Mouse (Mus musculus): ENCODE measurements at regions not wholly inside any gene's neighbourhood (a gene's known extent, or its start where the extent isn't known, plus 50 kb on each side); places are given as distances from the start of the nearest gene placed in this dataset.
"Not testable (repeated sequence)": the region's sequence is repeated elsewhere in the genome, so short reads cannot be mapped to it uniquely, and the experiment has no call there.

DNA sequence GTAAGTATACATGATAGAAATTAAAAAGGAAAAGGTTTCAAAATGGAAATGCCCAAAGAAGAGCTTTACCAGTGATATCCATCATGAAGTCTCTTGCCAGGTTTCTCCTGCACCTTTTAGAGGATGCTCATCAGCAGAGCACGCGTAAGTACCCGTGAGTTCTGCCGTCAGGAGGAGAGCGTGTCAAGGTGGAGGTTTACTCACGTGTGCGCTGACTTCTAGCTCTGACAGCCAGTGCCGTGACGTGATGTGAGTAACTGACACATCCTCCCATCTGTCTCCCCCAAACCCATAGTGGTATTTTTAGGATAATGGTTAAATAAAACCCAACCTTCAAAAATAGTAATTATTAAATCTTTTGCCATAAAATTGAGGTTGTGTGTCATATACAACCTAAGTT lies 55.3 kb downstream of the Adra2a start:
- DNase-seq (ENCODE audit: low read depth, low spot score): no peak

DNA sequence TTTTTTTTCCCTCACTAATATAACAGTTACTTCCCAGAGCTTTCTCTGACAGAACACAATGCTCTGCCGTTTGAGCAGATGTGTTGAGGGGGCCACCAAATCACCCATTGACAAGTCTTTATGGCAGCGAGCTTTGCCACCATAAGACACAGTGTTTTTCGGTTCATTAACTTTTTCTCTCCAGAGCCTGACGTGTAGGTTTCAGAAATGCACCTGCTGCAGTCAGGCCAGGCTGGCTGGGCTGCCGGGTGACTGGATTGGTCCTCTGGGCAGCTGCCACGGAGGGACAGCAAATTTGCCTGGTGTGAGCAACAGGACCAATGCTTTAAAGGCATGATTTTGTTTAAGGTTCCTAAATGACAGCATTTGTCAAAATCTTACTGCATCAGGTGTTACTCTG lies 55.8 kb downstream of the Adra2a start:
- DNase-seq (ENCODE audit: low read depth, low spot score): no peak

DNA sequence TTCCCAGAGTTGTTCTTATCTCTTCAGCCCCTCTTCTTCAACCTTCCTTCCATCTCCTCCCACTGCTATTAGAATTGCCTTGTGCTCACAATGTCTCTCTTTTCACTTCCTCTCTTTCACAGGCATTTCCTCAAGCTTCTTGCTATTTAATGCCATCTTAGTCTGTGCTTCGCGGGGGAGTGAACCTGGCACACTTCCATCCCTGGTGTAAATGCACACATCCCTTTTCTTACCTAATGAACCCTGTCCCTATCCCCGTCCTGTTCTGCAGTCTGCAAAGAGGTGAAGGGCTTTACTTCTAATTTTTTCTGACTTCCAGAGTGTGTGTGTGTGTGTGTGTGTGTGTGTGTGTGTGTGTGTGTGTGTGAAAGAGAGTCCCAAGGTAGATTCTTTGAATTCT lies 62.6 kb downstream of the Adra2a start:
- no peak for DNase-seq (ENCODE audit: low read depth, low spot score)

DNA sequence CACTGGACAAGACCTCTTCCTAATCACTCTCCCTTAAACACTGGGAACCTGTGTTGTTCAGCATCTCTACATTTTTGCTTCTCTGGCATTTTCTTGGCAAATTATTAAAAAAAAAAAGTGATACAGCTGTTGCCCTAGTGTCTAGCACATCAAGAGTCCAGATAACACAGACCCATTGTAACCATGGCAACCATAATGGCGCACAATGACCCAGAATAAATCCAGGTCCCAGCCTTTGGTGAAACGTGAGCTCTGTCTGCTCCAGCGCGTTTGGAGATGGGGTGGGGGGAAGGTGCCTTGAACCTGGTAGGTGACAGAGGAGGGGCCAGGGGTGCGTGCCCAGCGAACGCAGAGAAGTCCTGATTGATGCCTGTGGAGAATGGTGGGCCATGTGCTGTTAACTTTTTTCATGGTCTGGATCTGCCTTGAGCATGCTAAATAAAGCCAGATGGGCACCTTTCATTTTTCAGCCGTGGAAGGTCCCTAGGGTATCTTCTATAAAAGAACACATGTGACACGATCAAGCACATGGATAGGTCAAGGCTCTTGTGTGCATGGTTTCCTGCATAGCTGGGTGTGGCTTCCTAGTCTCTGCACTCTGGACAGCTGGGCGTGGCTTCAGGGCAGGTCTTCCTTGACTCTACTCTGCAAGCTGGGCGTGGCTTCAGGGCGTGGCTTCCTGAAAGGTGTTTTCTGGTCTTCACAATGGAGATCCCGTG lies 63.3 kb downstream of the Adra2a start:
- peak; percentile 65 for DNase-seq (ENCODE audit: low read depth, low spot score)

DNA sequence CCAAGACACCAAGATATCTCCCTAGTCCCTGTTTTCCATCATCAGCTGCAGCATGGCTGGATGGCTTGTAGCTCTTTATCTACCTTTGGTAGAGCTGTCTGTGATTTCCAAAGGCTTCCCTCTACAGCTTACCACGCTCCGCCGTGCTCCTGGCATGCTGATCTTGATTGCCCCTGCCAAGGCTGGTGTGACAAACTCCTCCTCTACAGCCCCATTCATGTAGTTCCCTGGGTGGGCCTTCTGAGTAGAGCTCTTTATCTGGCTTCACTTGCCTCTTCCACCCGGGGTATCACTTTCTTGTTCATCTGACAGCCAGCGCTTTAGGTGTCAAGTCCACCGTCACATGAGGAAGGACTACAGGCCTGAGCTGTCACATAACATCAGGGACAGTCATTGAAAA lies 66.1 kb downstream of the Adra2a start:
- no peak for DNase-seq (ENCODE audit: low read depth, low spot score)

DNA sequence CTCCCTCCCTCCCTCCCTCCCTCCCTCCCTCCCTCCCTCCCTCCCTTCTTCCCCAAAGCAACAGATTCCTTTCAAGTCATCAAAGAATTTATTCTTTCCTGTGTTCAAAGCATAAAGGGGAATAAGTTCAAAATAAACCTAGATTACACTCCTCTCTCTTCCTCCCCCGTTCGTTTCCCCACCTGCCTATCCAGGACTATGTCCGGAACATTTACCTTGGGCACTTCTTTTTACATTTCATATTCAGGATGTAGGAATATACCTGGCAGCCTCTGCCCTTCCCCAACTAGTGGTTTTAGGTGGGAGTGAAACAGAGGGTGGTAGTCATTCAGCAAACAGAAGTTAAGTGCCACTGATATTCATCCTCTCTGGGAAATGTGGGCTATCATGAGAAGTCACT lies 68.7 kb downstream of the Adra2a start:
- DNase-seq (ENCODE audit: low read depth, low spot score): no peak

DNA sequence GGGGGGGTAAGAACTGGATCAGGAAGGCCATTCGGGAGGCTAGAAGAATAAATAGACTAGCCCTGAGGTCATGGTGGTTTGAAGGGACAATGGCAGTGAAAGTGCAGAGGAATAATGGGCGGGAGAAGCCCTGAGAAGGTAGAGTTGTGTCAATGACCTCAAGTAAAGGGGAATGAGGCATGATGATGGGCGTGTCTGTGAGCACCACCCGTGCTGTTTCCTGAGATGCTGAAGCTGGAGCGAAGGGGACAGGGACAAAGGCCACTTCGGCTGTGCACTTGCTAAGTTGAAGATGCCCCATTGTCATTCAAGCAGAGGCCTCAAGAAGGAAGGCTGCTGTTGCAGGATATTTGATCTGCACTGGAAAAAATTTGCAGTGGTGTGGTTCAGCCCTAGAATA lies 69.5 kb downstream of the Adra2a start:
- no peak for DNase-seq (ENCODE audit: low read depth, low spot score)

DNA sequence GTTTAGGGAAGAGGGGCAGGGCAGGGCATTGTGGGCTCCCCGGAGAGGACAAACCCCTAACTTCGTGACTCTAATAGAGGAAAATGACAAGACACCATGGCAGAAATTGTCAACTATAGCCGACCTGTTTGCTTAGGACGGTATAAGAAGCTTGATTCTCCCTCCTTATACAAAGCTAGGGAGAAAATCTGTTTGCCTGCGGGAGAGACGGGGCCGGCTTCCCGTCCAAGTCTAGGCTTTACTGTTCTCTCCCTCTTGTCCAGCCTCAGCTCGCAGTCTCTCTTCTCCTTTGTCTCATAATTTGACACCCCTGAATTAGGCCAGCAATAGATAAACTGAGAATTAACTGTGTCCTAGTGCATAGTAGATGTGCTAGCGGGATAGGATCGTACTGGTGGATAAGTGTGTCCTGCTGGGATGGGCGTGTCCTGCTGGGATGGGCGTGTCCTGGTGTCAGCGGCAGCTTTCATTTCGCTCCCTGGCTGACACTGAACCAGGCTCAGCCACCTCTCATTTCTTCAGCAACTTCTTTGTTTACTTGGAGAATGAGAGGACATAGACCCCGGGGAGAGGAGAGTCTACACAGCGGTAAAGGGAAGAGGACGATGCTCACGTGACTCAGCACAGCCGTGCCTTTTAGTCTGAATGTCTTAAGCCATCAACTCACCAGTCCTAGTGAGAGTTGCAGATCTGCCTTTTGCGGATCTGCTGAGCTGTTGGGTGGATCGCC lies 70.8 kb downstream of the Adra2a start:
- no peak for DNase-seq (ENCODE audit: low read depth, low spot score)

DNA sequence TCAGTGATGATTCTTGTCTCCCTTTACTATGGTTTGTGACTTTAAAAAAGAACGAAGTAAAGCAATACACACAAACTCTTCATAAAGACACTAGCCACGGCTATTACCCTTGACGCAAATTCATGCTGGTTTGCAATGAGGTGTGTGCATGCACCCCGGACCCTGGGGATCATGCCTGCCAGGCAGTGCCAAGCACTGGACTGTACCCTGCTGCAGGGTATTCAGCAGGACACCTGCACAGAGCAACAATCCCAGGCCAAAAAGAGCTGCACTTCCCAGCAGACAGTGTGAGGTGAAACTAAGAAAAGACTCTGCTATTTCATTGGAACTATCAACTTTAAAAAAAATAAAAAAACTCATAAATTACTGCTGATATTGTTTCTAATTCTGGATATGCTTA lies 71.4 kb downstream of the Adra2a start:
- DNase-seq (ENCODE audit: low read depth, low spot score): no peak

DNA sequence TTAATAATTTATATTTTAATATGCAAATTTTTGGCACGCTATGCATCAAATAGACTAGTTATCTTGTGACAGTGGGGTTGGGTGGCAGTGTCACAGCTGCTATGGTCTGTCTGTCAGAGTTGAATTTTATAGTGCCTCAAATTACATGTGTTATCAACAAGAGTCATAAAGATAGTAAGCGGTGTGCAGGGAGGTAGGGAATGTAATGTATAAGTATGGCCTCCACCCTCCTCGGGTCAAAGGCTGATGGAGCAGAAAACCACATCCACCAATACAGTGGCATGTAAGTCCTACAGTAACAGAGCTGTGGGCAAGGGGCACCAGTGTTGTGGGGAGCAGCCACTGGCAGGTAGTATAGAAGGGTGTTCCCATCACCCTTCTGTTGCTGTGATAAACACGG lies 72.9 kb downstream of the Adra2a start:
- no peak for DNase-seq (ENCODE audit: low read depth, low spot score)

DNA sequence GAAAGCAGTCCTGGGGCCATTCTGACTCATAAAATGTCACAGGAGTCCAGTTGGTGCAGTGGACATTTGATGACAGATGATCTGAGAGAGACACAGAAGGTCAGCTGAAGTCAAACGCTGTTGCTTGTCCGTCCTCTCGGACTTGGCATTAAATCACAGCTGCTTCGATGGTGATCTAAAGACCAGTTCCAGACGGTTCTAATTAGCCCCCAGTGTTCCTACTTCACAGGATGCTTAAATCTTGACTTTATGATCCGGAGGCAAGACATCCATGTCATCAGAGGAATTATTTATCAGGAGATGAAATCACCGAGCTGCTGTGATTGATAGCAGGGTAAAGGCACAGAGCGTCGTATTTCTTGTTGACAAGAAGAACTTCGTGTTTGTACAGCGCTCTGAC lies 73.7 kb downstream of the Adra2a start:
- no peak for DNase-seq (ENCODE audit: low read depth, low spot score)

DNA sequence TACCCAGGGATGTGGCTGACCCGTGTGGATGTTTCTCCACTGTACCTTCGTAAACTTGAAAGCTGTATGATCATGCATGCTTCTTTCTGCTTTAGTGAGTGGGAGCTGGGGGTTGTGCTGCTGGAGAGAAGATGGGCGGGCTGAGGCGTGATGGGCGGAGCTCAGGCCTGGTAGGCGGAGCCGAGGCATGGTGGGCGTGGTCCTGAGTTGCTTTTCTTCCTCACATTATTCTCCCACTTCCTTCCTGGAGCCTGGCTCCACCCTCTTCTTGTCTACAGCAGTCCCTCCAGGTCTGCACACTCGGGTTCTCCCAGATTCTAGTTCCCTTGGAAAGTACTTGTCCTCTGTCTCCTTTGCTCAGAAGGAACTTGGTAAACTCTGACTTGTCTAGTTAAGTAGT lies 79.6 kb downstream of the Adra2a start:
- DNase-seq (ENCODE audit: low read depth, low spot score): no peak

DNA sequence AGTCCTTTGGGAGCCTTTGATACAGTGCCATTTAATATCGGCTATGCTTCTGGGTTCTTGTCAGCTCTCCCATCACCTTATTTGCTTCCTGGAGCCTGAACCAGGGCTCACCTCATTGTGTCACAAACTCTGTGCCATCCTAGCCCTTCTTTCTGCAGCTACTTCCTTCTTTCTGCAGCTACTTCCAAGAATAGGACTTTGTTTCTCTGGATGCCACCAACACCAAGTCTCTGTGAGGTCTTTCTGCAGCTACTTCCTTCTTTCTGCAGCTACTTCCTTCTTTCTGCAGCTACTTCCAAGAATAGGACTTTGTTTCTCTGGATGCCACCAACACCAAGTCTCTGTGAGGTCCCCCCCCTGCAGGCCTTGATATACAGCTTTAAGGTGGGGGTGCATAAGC lies 107.8 kb downstream of the Adra2a start:
- not testable (repeated sequence) for DNase-seq (ENCODE audit: low read depth, low spot score)

DNA sequence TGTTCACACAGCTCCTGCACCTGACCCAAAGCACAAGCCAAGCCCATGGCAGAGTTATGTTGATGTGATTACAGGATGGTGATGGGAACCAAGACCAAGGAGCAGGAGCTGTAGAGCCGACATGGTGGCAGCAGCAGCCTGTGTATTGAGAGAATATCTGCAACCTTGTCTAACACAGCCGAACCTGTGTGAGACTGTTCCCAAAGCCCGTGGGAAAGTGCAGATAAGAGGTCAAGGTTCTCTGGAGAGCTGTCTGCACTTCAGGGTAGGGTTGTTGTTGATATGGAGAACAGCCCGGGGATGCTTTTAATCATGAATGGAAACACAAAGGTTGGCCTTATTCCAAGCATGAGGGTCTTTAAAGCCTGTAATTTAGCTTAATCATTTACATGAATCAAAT lies 110.4 kb downstream of the Adra2a start:
- DNase-seq (ENCODE audit: low read depth, low spot score): no peak

DNA sequence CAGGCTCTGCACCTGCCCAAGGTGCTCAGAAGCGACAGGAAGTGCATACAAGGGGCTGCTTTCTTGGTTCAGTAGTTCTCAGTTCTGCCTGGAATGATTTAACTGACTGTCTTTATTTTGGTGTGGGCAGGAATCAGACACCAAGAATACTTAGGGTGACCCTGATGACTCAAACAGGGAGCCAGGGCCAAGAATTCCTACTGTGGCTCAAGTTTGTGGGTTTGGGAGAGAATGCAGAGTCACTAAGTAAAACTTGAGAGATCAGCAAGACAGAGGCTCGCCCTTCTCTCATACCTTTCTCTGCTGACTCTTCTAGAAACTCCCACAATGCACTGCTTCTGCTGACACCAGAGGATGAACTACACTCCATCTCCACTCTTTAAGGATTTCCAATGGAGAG lies 126.4 kb downstream of the Adra2a start:
- no peak for DNase-seq (ENCODE audit: low read depth, low spot score)

DNA sequence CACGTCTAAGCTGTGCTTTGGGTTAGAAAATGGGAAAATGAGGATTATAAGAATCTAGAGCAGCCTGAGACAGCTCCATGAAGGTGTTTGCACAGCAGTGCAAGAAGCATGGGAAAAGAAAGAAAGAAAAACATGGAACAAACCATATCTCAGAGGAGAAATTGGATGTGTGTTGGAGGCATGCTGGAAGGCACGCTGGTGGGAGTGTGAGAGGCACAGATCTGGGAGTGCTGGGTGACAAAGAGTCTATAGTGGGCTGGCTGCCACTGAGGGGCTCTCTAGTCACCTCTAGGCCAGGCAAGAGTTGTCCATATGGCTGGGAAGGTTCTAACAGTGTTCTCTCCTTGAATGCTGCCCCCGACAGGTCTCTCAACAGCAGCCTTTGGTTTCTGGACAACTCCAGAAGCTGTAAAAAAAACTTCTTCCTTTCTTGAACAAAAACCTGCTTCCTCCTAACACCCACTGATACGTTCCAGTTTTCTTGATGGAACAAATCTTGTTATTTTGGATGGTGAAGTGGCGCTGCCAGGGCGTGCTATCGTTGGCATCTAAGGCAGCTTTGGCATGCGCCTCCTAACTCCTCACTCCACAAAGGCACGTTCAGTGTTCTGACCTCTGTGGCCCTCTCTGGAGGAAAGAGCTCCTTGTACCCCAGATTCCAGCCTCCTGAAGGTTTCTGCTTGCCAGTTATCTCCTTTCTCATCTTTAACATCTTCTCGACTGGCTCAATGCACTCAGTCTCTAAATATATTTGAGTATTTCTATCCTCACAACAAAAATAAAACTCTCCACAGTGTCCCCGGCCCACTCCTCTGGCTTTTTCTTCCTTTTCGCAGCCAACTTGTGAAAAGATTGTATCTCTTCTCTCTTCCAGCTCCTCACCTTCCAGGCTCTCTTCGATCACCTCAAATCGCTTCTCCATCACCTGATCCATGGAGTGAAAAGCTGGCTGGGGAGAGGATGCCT lies 130.4 kb downstream of the Adra2a start:
- DNase-seq (ENCODE audit: low read depth, low spot score): no peak

DNA sequence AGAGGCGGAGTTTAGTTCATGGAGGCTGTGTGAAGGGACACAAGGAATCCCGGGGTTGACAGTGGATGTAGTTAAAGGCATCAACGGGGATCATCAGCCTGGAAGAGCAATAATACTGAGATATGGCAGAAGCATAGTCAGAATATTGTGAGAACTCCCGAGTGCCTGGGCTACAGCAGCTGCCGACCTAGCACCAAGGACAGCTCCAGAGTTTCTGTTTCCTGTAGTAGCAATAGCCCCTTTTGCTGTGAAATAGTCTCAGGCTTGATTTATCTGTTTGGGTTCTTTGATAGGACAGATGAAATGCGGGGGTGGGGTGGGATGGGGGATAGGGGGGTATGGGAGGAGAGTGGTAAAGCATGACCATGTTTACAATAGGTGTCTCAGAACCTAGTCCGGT lies 131.8 kb downstream of the Adra2a start:
- no peak for DNase-seq (ENCODE audit: low read depth, low spot score)

DNA sequence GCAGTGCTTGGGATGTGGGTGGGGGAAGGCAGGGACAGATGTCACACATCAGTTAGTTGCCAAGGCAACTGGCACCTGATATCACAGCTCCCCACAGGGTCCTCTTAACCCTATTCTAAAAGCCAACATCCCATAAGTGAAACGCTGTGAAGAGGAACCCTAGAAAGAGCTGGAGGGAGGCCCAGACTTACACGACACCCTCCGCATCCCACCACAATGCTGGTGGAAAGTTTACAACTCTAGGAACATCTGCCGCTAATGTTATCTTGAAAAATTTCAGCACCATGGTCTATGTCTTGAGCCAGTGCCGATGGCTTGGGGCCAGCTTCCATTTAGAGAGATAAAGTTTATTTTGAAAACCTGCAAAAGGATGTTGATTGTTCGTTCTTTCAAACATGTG lies 133.5 kb downstream of the Adra2a start:
- no peak for DNase-seq (ENCODE audit: low read depth, low spot score)

DNA sequence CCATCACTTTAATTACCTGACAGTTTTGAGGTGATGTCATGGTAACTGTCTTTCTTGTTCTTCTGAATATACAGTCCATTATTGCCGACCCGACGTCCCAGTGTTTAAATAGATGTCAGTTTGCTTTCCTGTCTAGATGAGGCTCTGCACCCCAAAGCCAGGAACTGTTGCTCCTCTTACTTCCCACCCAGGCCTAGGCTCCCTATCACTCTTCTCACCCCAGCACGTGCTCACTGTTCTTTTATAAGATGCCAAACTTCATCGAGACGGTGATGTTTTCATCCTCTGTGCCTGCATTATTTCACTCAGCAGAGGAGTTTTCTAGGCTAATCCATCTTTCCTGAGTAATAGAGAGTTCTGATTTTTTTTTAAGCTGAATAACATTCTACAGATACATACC lies 156.5 kb downstream of the Adra2a start:
- no peak for DNase-seq (ENCODE audit: low read depth, low spot score)

DNA sequence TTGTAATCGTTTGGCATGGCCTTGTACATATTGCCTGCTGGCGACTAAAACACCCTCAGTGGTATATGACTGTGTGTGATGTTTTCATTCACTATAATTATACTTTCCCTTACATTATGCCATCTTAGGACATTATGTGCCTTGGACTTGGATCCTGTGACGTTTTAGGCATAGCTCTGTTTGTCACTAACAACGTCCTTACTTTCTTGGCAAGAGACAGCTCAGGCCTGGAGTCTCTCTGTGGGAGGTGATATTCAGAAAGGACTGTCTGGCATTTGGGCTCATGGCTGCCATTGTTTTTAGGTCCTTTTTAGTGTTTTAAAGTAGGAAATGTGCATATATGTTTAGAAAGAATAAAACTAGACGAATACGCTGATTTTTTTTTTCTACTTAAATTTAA lies 158.5 kb downstream of the Adra2a start:
- DNase-seq (ENCODE audit: low read depth, low spot score): no peak

DNA sequence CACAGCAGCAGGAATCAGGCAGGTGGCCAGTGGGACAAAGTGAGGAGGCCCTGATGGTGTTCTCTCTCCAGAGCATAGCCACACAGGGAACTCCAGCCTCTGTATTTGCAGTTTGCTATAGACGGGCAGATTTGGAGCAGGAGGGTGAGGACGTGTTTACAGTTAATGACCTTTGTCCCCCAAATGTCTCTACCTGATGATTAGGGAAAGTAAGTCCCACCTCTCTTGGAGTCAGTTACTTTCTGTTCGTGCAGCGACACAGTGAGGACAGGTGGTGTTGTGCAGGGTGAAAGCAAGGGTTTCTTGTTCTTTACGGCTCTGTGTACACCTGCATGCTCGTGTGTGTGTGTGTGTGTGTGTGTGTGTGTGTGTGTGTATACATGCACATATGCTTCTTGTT lies 162.9 kb downstream of the Adra2a start:
- no peak for DNase-seq (ENCODE audit: low read depth, low spot score)

DNA sequence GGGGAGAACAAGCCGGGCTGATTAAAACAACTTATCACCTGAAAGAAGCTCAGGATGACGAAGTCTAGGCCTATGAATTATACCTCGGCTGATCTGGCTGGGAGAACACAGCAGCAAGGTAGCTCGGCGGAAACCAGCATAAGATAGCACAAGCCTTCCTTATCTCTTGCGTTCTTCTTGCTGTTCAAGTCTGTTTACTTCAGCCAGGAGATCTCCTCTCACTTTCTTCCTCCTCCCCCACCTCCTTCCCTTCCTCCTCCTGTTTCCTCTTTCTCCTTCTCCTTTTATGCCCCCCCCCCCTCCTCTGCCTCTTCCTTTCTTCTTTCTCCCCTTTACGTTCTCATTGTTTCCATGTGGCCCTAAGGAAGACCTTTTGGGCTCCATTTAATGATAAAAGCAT lies 168.2 kb downstream of the Adra2a start:
- no peak for DNase-seq (ENCODE audit: low read depth, low spot score)

Data from WW6 (cell line).